Mouse (Mus musculus) kidney, adult 2 months (tissue): ENCODE results near the gene Rasal2.

Experiments
- CTCF ChIP-seq: fragments of 200-500 bp; conservative IDR thresholded peaks from 2 replicates; pipeline ENCODE4 v1.5.1; 2011; ENCODE audit warnings: low read depth, mild to moderate bottlenecking, control low read depth, low read length, moderate library complexity, mixed read lengths; ENCODE audit not compliant: insufficient read depth, insufficient read length
- POLR2A ChIP-seq: fragments of 200-500 bp; IDR thresholded peaks from one replicate; pipeline ENCODE4 v1.6.1; 2011; ENCODE audit warnings: low read depth, low read length, control low read depth

DNA sequence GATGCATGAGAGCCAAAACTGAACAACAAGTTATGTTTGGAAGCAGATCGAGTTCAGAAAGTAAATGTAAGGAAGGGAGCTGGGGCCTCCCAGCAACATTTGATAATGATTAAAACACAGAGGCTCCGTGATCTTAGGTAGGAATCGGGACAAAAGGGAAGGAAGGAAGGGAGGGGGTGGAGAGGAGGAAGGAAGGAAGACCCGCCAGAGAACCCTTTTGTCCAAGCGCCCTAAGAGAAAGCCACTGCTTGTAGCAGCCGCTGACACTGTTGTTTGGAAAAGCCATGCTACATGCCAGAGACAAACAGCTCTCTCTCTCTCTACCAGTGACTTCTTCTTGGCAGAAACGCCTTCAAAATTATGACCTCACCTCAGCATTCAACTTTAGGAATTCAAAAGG lies 5.5 kb upstream of the Rasal2 start:
- TF ChIP-seq CTCF, result no peak
- TF ChIP-seq POLR2A, result no peak
